Mouse (Mus musculus) gastrocnemius, postnatal 25 days (tissue): ENCODE measurements around the gene Mvb12b. TPM values are rescaled to one million over a fixed set of nuclear protein-coding genes. Genes with fewer than 3 reads are reported as not detected.

Experiments
- DNase-seq: peaks from one replicate; pipeline ENCODE4 v3.0.0; 2022
- total RNA-seq, 2 experiments: library from RNA; stranded (reverse); gene quantifications; 1 replicate in 1 of 2; 2 replicates in 1 of 2; pipeline ENCODE4 v1.2.3; 2021

Gene Mvb12b
- total RNA-seq, 2 experiments from 2014 or later = 18.6 to 23.0 TPM

- DNase-seq = no peak
Measured at GRCm38 (mm10) chr2:33693931-33694330, 193.8 kb downstream of the Mvb12b start.

- no peak for DNase-seq
Measured at GRCm38 (mm10) chr2:33689880-33690462, 197.8 kb downstream of the Mvb12b start.

- no peak for DNase-seq
Measured at GRCm38 (mm10) chr2:33689155-33689879, 198.4 kb downstream of the Mvb12b start.

DNA sequence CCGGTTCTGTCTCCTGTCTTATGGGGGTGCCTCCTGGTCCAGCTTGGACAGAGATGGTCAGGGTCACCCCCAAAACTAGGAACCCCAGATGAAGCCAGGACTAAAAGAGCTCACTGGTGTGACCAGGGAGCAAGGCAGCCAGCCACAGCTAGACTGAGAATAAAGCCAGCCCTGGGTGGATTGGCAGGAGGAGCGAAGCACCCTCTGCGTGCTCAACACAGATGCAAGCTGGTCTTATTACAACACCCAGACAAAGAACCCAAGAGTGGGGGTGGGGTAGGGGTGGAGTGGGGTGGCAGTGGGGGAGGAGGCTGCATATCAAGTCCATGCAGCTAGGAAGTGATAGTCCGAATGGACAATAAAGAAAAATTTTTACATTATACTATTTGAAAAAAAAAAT, 204.2 kb downstream of the Mvb12b start:
- no peak for DNase-seq

DNA sequence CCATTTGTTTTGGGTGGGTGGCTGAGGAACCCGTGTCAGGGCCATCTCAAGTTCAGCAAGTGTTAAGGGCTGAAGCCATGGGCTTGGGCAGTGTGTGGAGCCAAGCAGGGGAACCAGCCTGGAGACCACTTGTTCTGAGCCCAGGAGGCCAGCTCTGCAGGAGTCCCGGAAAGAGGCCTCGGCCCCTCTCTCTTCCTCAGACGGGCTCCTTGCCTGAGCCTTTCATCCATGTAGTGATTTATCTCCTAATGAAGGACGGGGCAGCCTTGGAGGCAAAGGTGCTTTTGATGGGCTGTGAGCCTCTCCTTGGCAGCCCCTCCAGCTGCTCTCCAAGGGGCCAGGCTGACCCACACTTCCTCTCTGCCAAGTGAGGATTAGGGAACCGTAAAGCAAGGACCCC, 204.7 kb downstream of the Mvb12b start:
- no peak for DNase-seq

DNA sequence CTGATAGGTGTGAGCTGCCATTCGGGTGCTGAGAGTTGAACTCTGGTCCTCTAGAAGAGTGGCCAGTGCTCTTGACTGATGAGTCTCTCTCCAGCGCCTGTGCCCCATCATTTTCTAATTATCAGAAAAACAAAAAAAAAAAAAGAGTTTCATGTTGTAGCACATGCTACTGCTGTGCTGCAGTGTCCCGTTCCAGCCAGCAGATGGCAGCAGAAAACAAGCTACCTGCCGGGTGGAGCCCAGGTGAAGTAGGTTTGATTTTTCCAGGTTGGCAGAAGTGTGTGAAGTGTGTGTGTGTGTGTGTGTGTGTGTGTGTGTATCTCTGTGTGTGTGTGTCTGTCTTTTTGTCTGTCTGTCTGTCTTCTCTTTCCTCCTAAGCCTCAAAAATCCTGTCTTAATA, 205.5 kb downstream of the Mvb12b start:
- no peak for DNase-seq

Other genes with a start within 250 kb of the Mvb12b start
- under 1 TPM; 0.05 to 0.24 TPM for gene Lmx1b, start 247.4 kb downstream of the Mvb12b start, total RNA-seq